Mouse (Mus musculus) MEL (cell line): Measurements from ENCODE around the gene Fgfrl1.

Source experiments
- CTCF ChIP-seq, 3 experiments: IDR thresholded peaks in 2 of 3; conservative IDR thresholded peaks in 1 of 3; 2 replicates each; pipeline ENCODE4 v1.5.1; 2011 to 2012; ENCODE audit warnings: low read length in 3 of 3, low read depth in 2 of 3, mild to moderate bottlenecking in 2 of 3, improper control_type of control experiment in 1 of 3, inconsistent platforms in 1 of 3, mixed read lengths in 1 of 3, moderate library complexity in 1 of 3; ENCODE audit not compliant: control insufficient read depth in 1 of 3, insufficient read depth in 1 of 3, poor library complexity in 1 of 3, severe bottlenecking in 1 of 3
- POLR2A ChIP-seq, 2 experiments: IDR thresholded peaks; 2 replicates each; pipeline ENCODE4 v1.6.1; 2011 to 2012; ENCODE audit warnings: low read length in 2 of 2, mild to moderate bottlenecking in 2 of 2, control low read depth in 1 of 2, improper control_type of control experiment in 1 of 2, low read depth in 1 of 2, moderate library complexity in 1 of 2; ENCODE audit not compliant: control insufficient read depth in 1 of 2, insufficient read depth in 1 of 2, poor library complexity in 1 of 2
- RAD21 ChIP-seq: IDR thresholded peaks from 2 replicates; pipeline ENCODE4 v1.6.1; 2011; ENCODE audit warnings: mild to moderate bottlenecking, low read depth, low read length, improper control_type of control experiment
- TAL1 ChIP-seq: IDR thresholded peaks from 2 replicates; pipeline ENCODE4 v1.6.1; 2012; ENCODE audit warnings: mild to moderate bottlenecking, inconsistent platforms, low read length, moderate library complexity, mixed read lengths
- USF2 ChIP-seq, 2 experiments: IDR thresholded peaks; 2 replicates each; pipeline ENCODE4 v1.6.1; 2011 to 2012; ENCODE audit warnings: improper control_type of control experiment in 2 of 2, low read length in 2 of 2, borderline replicate concordance in 1 of 2, inconsistent platforms in 1 of 2, low read depth in 1 of 2, mild to moderate bottlenecking in 1 of 2; ENCODE audit not compliant: insufficient read depth in 1 of 2
- ZNF384 ChIP-seq: IDR thresholded peaks from 2 replicates; pipeline ENCODE4 v1.6.1; 2012; ENCODE audit warnings: low read depth, mild to moderate bottlenecking, inconsistent platforms, low read length, improper control_type of control experiment

DNA sequence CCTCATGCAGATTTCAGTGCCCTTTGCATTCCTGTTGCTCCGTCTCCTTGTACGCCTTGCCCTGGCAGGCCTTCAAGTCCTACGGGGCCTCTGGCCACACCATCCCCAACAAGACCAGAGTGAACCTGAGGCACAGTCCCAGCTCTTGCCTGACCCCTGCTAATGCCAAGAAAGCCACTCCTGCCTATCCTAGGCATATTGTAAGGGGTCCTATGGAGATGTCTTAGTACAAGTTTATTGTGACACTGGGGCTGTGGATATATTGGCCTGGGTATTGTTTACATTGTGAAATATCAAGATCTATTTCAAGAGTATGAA lies 45.9 kb upstream of the Fgfrl1 start:
- TF ChIP-seq POLR2A (IDR thresholded peaks at IDR 0.05; ENCODE audit: control insufficient read depth in 1 of 2, insufficient read depth in 1 of 2, low read depth in 1 of 2, low read length in 2 of 2, poor library complexity in 1 of 2) (no peak), CTCF (IDR thresholded peaks at IDR 0.05 in 2 of 3, conservative IDR thresholded peaks at IDR 0.05 in 1 of 3; ENCODE audit: control insufficient read depth in 1 of 3, insufficient read depth in 1 of 3, low read depth in 2 of 3, low read length in 3 of 3, poor library complexity in 1 of 3, severe bottlenecking in 1 of 3) (no peak), USF2 (IDR thresholded peaks at IDR 0.05; ENCODE audit: borderline replicate concordance in 1 of 2, insufficient read depth in 1 of 2, low read depth in 1 of 2, low read length in 2 of 2) (no peak), ZNF384 (no peak), RAD21 (no peak), TAL1 (no peak)
